In the genomic region with DNA sequence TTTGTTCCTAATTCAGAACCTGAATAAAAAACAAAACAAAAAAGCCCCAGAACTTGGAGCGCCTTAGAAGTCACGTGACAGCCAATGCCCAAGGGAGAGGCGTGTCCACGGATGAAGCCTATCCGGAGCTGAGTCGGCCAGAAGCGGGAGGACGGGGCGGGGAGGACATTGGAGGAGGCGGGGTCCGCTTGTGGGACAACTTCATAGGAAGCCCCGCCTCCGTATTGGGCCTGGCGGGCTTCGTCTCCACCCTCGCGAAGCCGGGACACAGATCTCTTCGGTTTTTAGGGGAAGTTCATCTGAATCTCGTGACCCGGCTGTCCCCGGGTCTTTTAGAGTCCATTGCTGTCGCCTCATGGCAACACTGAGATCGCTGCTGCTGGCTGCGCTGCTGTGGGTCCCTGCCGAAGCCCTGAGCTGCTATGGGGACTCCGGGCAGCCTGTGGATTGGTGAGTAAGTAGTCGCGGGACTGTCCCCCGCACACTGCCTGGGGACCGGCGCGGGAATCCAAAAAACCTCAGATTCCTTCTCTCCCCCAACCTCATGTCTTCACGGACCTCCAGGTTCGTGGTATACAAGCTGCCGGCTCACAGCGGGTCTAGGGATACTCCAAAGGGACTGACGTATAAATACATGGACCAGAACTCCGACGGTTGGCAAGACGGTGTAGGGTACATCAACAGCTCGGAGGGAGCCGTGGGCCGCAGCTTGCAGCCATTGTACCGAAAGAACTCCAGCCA, we compare ENCODE assay signal across 8 mouse cellular contexts. TPM values are rescaled to one million over a fixed set of nuclear protein-coding genes. Genes with fewer than 3 reads are reported as not detected.
A peak's percentile ranks its signal among the peaks of the same experiment; 100 is the strongest.
DNase-seq lines count a peak whose midpoint lies in the region; ATAC-seq lines count a peak whose summit lies in the region.

Dnase2a (plus strand) TSS at position 140 of the 741 bp plus-strand sequence.

- H3K36me3 ChIP-seq in forebrain, embryonic 10.5 days (replicated peaks): peaks cover 5% of the 10 kb centered on the region
- no peaks in the 10 kb centered on the region for H3K36me3 ChIP-seq in heart, embryonic 15.5 days
- peaks cover 53% of the 10 kb centered on the region for H3K36me3 ChIP-seq in liver, embryonic 15.5 days (replicated peaks)
- H3K36me3 ChIP-seq in neural tube, embryonic 12.5 days: peaks cover 30% of the 10 kb centered on the region

- H3K9me3 ChIP-seq in forebrain, embryonic 10.5 days: no peaks in the 10 kb centered on the region
- H3K9me3 ChIP-seq in heart, embryonic 15.5 days (replicated peaks): no peaks in the 10 kb centered on the region
- no peaks in the 10 kb centered on the region for H3K9me3 ChIP-seq in liver, embryonic 15.5 days (replicated peaks)
- H3K9me3 ChIP-seq in neural tube, embryonic 12.5 days: no peaks in the 10 kb centered on the region

- 2% methylated on average over 45 of the region's 45 CpGs for WGBS in forebrain, embryonic 10.5 days
- WGBS in heart, embryonic 15.5 days: under 1% methylated on average over 45 of the region's 45 CpGs
- under 1% methylated on average over 45 of the region's 45 CpGs for WGBS in liver, embryonic 15.5 days (ENCODE audit: insufficient replicate concordance)
- under 1% methylated on average over 45 of the region's 45 CpGs for WGBS in neural tube, embryonic 12.5 days

- peak; percentile 95 for DNase-seq in CD4-positive, CD25-positive, alpha-beta regulatory T cell, adult 2 months (ENCODE audit: low read depth, low spot score)
- peak; percentile 95 for DNase-seq in forebrain, embryonic 10.5 days (ENCODE audit: extremely low spot score, low spot score)
- peak; percentile 99 for DNase-seq in kidney, postnatal 25 days
- DNase-seq in telencephalon, adult 2 months (ENCODE audit: low read depth, low spot score): peak; percentile 63

- peak within 1 kb of the TSS; percentile 70 for H3K9ac ChIP-seq in heart, embryonic 15.5 days
- H3K9ac ChIP-seq in liver, embryonic 15.5 days: peak within 1 kb of the TSS; percentile 81
- H3K9ac ChIP-seq in neural tube, embryonic 12.5 days: peak within 1 kb of the TSS; percentile 57; the same call in 1 of the 2 replicates

- peaks cover 9% of the 10 kb centered on the region for H3K4me1 ChIP-seq in brown adipose tissue, adult 24 weeks (ENCODE audit: control insufficient read depth, insufficient read depth, insufficient read length, low read length)
- H3K4me1 ChIP-seq in forebrain, embryonic 10.5 days: peaks cover 34% of the 10 kb centered on the region
- H3K4me1 ChIP-seq in heart, embryonic 15.5 days (replicated peaks): peaks cover 22% of the 10 kb centered on the region
- peaks cover 80% of the 10 kb centered on the region for H3K4me1 ChIP-seq in liver, embryonic 15.5 days (replicated peaks)
- peaks cover 21% of the 10 kb centered on the region for H3K4me1 ChIP-seq in neural tube, embryonic 12.5 days

- H3K27ac ChIP-seq in brown adipose tissue, adult 24 weeks (replicated peaks; ENCODE audit: low read depth, low read length): peak within 1 kb of the TSS; percentile 61
- H3K27ac ChIP-seq in forebrain, embryonic 10.5 days: peak within 1 kb of the TSS; percentile 82
- no peak within 1 kb of the TSS for H3K27ac ChIP-seq in heart, embryonic 15.5 days
- H3K27ac ChIP-seq in liver, embryonic 15.5 days (replicated peaks): peak within 1 kb of the TSS; percentile 88
- no peak within 1 kb of the TSS for H3K27ac ChIP-seq in neural tube, embryonic 12.5 days

- H3K4me3 ChIP-seq in brown adipose tissue, adult 24 weeks (ENCODE audit: insufficient read depth, low read depth, low read length): peak within 1 kb of the TSS; percentile 85
- peak within 1 kb of the TSS; percentile 59 for H3K4me3 ChIP-seq in forebrain, embryonic 10.5 days
- peak within 1 kb of the TSS; percentile 61 for H3K4me3 ChIP-seq in heart, embryonic 15.5 days
- peak within 1 kb of the TSS; percentile 67 for H3K4me3 ChIP-seq in liver, embryonic 15.5 days (replicated peaks)
- peak within 1 kb of the TSS; percentile 48 for H3K4me3 ChIP-seq in neural tube, embryonic 12.5 days

- peak within 1 kb of the TSS; percentile 95 for H3K4me2 ChIP-seq in heart, embryonic 15.5 days
- peak within 1 kb of the TSS; percentile 88 for H3K4me2 ChIP-seq in liver, embryonic 15.5 days
- H3K4me2 ChIP-seq in neural tube, embryonic 12.5 days (replicated peaks): peak within 1 kb of the TSS; percentile 69

- H3K27me3 ChIP-seq in forebrain, embryonic 10.5 days (ENCODE audit: poor library complexity, severe bottlenecking): peaks cover 69% of the 10 kb centered on the region
- H3K27me3 ChIP-seq in heart, embryonic 15.5 days: peaks cover 47% of the 10 kb centered on the region
- H3K27me3 ChIP-seq in liver, embryonic 15.5 days: peaks cover 26% of the 10 kb centered on the region
- peaks cover 46% of the 10 kb centered on the region for H3K27me3 ChIP-seq in neural tube, embryonic 12.5 days (replicated peaks)

- peak; percentile 93 for ATAC-seq in heart, embryonic 15.5 days (replicated peaks; ENCODE audit: insufficient number of reproducible peaks, insufficient read depth, low FRiP score, low read depth)
- peak; percentile 90 for ATAC-seq in liver, embryonic 15.5 days (ENCODE audit: insufficient read depth)
- ATAC-seq in neural tube, embryonic 12.5 days (ENCODE audit: low FRiP score, low read depth): peak; percentile 88

RNA-seq across cellular contexts. Expression of gene Dnase2a, which starts in this region (rescaled TPM):
- polyA plus RNA-seq in brown adipose tissue, adult 24 weeks (2012; ENCODE audit: insufficient read depth, insufficient read length, missing spikeins): 4.6 and 12.9 TPM in 2 replicates
- polyA plus RNA-seq in forebrain, embryonic 10.5 days (2016; fragmentation: Nextera tagmentation; extraction: Ambion mirVana): 7.9 and 9.2 TPM in 2 replicates
- polyA plus RNA-seq in heart, embryonic 15.5 days (2015; fragmentation: Nextera tagmentation; extraction: Ambion mirVana): 4.3 and 7.3 TPM in 2 replicates
- 11.4 and 12.7 TPM in 2 replicates for polyA plus RNA-seq in liver, embryonic 15.5 days (2015; fragmentation: Nextera tagmentation; extraction: Ambion mirVana)
- 5.2 and 6.5 TPM in 2 replicates for polyA plus RNA-seq in neural tube, embryonic 12.5 days (2016; fragmentation: Nextera tagmentation; extraction: Ambion mirVana)

Comparison
In these comparisons a context has a peak if more than half of its experiments do, and no peak if none do; other contexts are left out.
1. H3K27ac ChIP-seq: peak in brown adipose tissue, adult 24 weeks (single experiment), forebrain, embryonic 10.5 days (single experiment) and liver, embryonic 15.5 days (single experiment); none in heart, embryonic 15.5 days (single experiment) and neural tube, embryonic 12.5 days (single experiment).
2. Peak in every context shown above with its lines, with median percentiles within 50 percentile points of each other: DNase-seq, H3K4me3 ChIP-seq, ATAC-seq, H3K4me2 ChIP-seq and H3K9ac ChIP-seq.